Mouse (Mus musculus) c-Kit-negative CD71-positive TER-119-positive erythroid progenitor cells, embryonic 14.5 days (primary cell): ENCODE measurements around the gene Gtpbp1.

ENCODE experiments used
- DNase-seq: peaks from one replicate; pipeline ENCODE4 v3.0.0-alpha.2; 2013; ENCODE audit warnings: low read depth, low spot score

Gene Gtpbp1

GRCm38 (mm10) chr15:79753420-79753752 lies 62.7 kb downstream of the Gtpbp1 start:
- no peak for DNase-seq

DNA sequence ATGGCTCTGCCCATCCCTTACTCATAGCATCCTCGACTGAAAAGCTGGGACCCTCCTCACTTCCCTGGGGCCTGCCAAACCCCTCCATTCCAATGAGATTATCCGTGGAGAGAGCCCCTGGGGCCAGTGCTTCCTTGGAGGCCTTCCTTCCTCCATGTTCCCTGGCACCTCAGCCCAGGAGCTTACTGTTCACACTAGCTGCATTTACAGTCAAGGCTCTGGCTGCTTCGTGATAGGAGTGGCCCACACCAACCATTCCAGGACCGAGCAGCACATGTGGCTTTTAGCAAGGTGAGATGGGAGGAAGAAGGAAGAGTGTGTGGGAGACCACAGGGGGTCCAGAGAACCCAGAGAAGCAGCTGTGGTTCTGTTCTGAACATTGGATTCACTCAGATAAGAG lies 63.2 kb downstream of the Gtpbp1 start:
- DNase-seq = no peak

GRCm38 (mm10) chr15:79755176-79755575 lies 64.5 kb downstream of the Gtpbp1 start:
- no peak for DNase-seq

- no peak for DNase-seq
Observed at GRCm38 (mm10) chr15:79755977-79756625, 65.5 kb downstream of the Gtpbp1 start.

- no peak for DNase-seq
Observed at GRCm38 (mm10) chr15:79757118-79757517, 66.5 kb downstream of the Gtpbp1 start.

- no peak for DNase-seq
Observed at GRCm38 (mm10) chr15:79760956-79761355, 70.3 kb downstream of the Gtpbp1 start.

DNA sequence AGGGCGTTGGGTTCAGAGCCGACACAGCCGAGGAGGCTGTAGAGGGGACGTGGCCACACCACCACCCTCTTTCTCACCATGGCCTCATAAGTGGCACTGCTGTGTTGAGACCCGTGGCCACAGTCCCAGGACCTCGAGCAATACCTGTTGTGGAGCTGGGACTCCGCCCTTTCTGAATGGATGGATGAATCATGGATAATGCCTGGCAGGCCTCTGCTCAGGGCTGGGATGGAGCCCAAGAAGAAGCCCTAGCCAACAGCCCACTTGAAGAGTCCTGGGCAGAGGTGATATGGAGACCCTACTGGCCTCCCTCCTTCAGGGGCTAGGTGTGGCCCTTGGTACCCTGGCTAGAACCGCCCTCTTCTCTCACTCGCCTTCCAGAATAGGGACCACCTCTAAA lies 72.4 kb downstream of the Gtpbp1 start:
- no peak for DNase-seq

- no peak for DNase-seq
Observed at GRCm38 (mm10) chr15:79763601-79764246, 73.1 kb downstream of the Gtpbp1 start.

GRCm38 (mm10) chr15:79764539-79765267 lies 74.1 kb downstream of the Gtpbp1 start:
- DNase-seq = no peak

DNA sequence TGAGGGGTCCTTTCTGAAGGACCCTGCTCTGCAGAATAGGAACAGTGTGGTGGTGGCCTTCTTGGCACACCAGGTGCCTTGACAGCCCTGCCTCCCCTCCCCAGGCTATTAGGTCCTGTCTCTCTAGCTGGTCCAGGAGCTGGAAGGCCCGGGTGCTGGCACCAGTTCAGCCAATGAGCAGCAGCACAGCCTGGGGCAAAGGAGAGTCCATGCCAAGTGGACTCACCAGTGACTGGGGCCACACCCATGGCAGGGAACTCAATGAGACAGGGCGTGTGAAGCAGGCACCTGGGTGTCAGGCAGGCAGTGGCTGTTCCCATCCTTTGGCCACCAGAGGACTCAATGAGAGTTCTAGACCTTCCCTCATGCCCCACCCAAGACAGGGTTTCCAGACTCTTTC lies 74.7 kb downstream of the Gtpbp1 start:
- DNase-seq = no peak

DNA sequence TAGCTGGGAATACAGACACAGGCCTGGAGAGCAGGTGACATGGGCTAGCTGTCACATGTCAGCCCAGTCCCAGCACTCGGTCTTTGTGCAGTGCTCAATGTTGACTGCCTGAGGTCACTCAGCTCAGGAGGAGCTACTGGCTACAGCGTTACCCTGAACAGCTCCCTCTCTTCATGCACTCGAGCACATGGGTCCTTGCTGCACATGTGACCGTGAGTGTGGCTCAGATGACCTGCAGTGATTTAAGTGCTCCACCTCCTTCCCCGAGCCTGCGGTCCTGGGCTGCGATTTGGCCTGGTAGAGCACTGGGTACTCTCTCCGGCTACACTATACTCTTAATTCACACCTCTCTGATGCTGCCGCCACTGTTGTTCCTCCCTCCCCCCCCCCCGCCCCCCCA lies 75.5 kb downstream of the Gtpbp1 start:
- DNase-seq = no peak

GRCm38 (mm10) chr15:79766586-79767071 lies 76.0 kb downstream of the Gtpbp1 start:
- DNase-seq = no peak

DNA sequence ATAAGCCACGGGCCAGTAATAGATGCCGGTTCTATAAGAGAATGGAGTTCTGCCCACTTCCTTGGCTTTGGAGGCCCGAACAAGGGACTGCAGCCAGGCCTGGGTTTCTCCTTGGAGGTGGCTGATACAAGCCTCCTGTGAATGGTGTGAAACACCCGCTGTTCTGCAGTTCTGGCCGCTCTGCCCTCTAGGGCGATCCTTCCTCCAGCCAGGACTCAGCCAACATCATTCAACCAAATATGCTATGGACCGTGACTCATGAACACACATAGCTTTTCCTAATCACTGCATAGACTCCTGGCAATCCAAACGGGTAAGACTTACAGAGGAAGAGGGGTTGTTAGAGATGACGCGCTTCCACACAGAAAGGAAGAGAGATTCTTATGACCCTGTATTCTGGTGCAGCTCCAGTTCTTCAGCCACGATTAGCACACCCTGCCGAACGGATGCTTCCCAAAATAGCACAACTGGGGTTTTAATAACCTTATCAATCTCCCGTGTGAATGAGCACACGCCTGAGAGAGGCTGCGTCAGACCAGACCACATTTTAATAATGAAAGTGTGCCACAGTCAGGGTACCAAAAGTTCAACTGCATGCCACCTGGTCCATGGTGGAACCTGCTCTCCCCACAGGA lies 76.8 kb downstream of the Gtpbp1 start:
- DNase-seq = no peak

- no peak for DNase-seq
Observed at GRCm38 (mm10) chr15:79768302-79768701, 77.7 kb downstream of the Gtpbp1 start.

GRCm38 (mm10) chr15:79770629-79771240 lies 80.1 kb downstream of the Gtpbp1 start:
- no peak for DNase-seq
